Mouse (Mus musculus): ENCODE data around the gene Ccdc106. TPM values are rescaled to one million over a fixed set of nuclear protein-coding genes. Genes with fewer than 3 reads are reported as not detected.

Ccdc106 gene
- total and polyA plus RNA-seq, 3 experiments, result 0.52 to 0.81 TPM; not detected in 1

GRCm38 (mm10) chr7:5085512-5085911 lies 65.2 kb downstream of the Ccdc106 start:
- Histone ChIP-seq H3K9me3 (replicated peaks; ENCODE audit: low read length) (no peaks in the 10 kb centered on the region), H3K4me3 (replicated peaks in 1 of 3; ENCODE audit: low read depth in 2 of 3, low read length in 2 of 3, poor library complexity in 1 of 3) (no peak overlapping the region), H3K79me2 (replicated peaks; ENCODE audit: control insufficient read depth, extremely low read depth, insufficient read depth, poor library complexity, severe bottlenecking) (peaks cover 86% of the 10 kb centered on the region), H3K9ac (ENCODE audit: insufficient read depth, low read depth) (peak overlapping the region; percentile 61; the same call in 1 of the 2 replicates), H3K4me1 (ENCODE audit: control insufficient read depth in 1 of 2, insufficient read depth in 2 of 2) (peaks cover 7 to 50% of the 10 kb centered on the region in 2 experiments), H3K4me2 (ENCODE audit: insufficient read depth, low read depth, poor library complexity, severe bottlenecking) (peak overlapping the region; percentile 30), H3K27me3 (replicated peaks) (no peaks in the 10 kb centered on the region), H3K27ac (ENCODE audit: insufficient read depth, low read depth) (no peak overlapping the region), H3K36me3 (replicated peaks in 1 of 2; ENCODE audit: control insufficient read depth in 1 of 2, insufficient read depth in 1 of 2, low read length in 1 of 2) (peaks cover 44 to 64% of the 10 kb centered on the region in 2 experiments)
- TF ChIP-seq HCFC1 (IDR thresholded peaks at IDR 0.05; ENCODE audit: low read depth, low read length), result no peak
- TF ChIP-seq GABPA (IDR thresholded peaks at IDR 0.05; ENCODE audit: insufficient replicate concordance, low read depth, low read length), result no peak
- TF ChIP-seq USF2 (conservative IDR thresholded peaks at IDR 0.05; ENCODE audit: low read depth, low read length), result no peak
- no peak for TF ChIP-seq ZC3H11A (IDR thresholded peaks at IDR 0.05; ENCODE audit: low read depth, low read length)
- TF ChIP-seq RCOR1 (conservative IDR thresholded peaks at IDR 0.05; ENCODE audit: low read depth, low read length), result no peak
- TF ChIP-seq MAX (IDR thresholded peaks at IDR 0.05; ENCODE audit: low read length), result no peak
- no peak for TF ChIP-seq ETS1 (conservative IDR thresholded peaks at IDR 0.05; ENCODE audit: low read depth, low read length)
- TF ChIP-seq MAZ (IDR thresholded peaks at IDR 0.05; ENCODE audit: low read depth, low read length), result no peak
- no peak for TF ChIP-seq SIN3A (IDR thresholded peaks at IDR 0.05; ENCODE audit: low read length)
- TF ChIP-seq KAT2A (IDR thresholded peaks at IDR 0.05; ENCODE audit: insufficient replicate concordance, low read length), result no peak
- in situ Hi-C loops (cut with MboI; ENCODE audit: low pct_ligation_motif_present, low pct_unique_long_range_greater_than_20kb, low sequenced_read_pairs) (no loop called here), dilution Hi-C loops (cut with MboI; ENCODE audit: extremely low pct_ligation_motif_present, extremely low pct_unique_long_range_greater_than_20kb, low sequenced_read_pairs) (no loop called here)
- DNase-seq (ENCODE audit: extremely low read depth), result no peak

DNA sequence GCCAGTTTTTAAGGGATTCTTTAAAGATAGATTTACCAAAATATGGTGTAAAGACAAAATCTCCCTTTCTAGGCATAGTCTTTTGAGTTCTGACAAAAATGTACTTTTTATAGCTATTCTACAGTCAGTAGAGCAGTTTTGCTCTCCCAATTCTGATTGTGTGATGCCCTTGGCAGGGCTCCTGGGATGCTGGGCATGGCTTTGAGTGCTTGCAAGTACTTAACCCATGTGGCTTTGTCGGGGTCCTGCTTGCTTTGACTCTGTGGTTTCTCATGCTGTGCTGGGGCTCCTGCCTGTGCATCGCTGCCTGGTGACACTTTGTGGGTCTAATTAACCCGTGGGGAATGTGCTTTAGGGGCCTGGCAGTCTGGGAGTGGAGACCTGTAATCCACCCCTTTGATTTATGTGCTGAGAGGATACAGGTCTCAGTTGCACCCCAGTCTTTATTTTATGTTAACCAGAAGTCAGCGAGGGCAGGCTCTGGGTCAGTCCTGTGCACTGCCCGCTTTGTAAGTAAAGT lies 66.6 kb downstream of the Ccdc106 start:
- H3K27ac ChIP-seq (ENCODE audit: insufficient read depth, low read depth), result no peak overlapping the region
- H3K27me3 ChIP-seq (replicated peaks), result no peaks in the 10 kb centered on the region
- H3K9me3 ChIP-seq (replicated peaks; ENCODE audit: low read length), result no peaks in the 10 kb centered on the region
- in situ Hi-C loops (cut with MboI; ENCODE audit: low pct_ligation_motif_present, low pct_unique_long_range_greater_than_20kb, low sequenced_read_pairs), result no loop called here
- peaks cover 7 to 48% of the 10 kb centered on the region in 2 experiments for H3K4me1 ChIP-seq (ENCODE audit: control insufficient read depth in 1 of 2, insufficient read depth in 2 of 2)
- H3K4me2 ChIP-seq (ENCODE audit: insufficient read depth, low read depth, poor library complexity, severe bottlenecking), result no peak overlapping the region
- H3K9ac ChIP-seq (ENCODE audit: insufficient read depth, low read depth), result no peak overlapping the region
- dilution Hi-C loops (cut with MboI; ENCODE audit: extremely low pct_ligation_motif_present, extremely low pct_unique_long_range_greater_than_20kb, low sequenced_read_pairs), result no loop called here
- no peak overlapping the region for H3K4me3 ChIP-seq (replicated peaks in 1 of 3; ENCODE audit: low read depth in 2 of 3, low read length in 2 of 3, poor library complexity in 1 of 3)
- TF ChIP-seq E2F4 (IDR thresholded peaks at IDR 0.05; ENCODE audit: insufficient replicate concordance, low read depth, low read length), result no peak
- TF ChIP-seq POLR2A (IDR thresholded peaks at IDR 0.05; ENCODE audit: low read depth, low read length), result no peak
- TF ChIP-seq JUN (IDR thresholded peaks at IDR 0.05; ENCODE audit: insufficient read depth, low read depth, low read length), result no peak
- no peak for TF ChIP-seq RAD21 (IDR thresholded peaks at IDR 0.05; ENCODE audit: low read depth, low read length)
- no peak for TF ChIP-seq RCOR1 (conservative IDR thresholded peaks at IDR 0.05; ENCODE audit: low read depth, low read length)
- no peak for TF ChIP-seq ETS1 (conservative IDR thresholded peaks at IDR 0.05; ENCODE audit: low read depth, low read length)
- no peak for TF ChIP-seq SIN3A (IDR thresholded peaks at IDR 0.05; ENCODE audit: low read length)
- no peak for TF ChIP-seq ZC3H11A (IDR thresholded peaks at IDR 0.05; ENCODE audit: low read depth, low read length)
- no peak for TF ChIP-seq BHLHE40 (IDR thresholded peaks at IDR 0.05; ENCODE audit: low read depth, low read length)
- no peak for TF ChIP-seq POLR2AphosphoS2 (IDR thresholded peaks at IDR 0.05; ENCODE audit: low read depth, low read length)
- no peak for TF ChIP-seq CHD1 (IDR thresholded peaks at IDR 0.05; ENCODE audit: low read depth, low read length)
- TF ChIP-seq ZNF384 (IDR thresholded peaks at IDR 0.05; ENCODE audit: low read depth, low read length), result no peak
- no peak for TF ChIP-seq UBTF (IDR thresholded peaks at IDR 0.05; ENCODE audit: low read depth, low read length)
- no peak for TF ChIP-seq MXI1 (IDR thresholded peaks at IDR 0.05; ENCODE audit: low read depth, low read length)
- H3K79me2 ChIP-seq (replicated peaks; ENCODE audit: control insufficient read depth, extremely low read depth, insufficient read depth, poor library complexity, severe bottlenecking), result peaks cover 85% of the 10 kb centered on the region
- DNase-seq (ENCODE audit: extremely low read depth), result no peak
- peaks cover 57 to 77% of the 10 kb centered on the region in 2 experiments for H3K36me3 ChIP-seq (replicated peaks in 1 of 2; ENCODE audit: control insufficient read depth in 1 of 2, insufficient read depth in 1 of 2, low read length in 1 of 2)

Measured in CH12.LX (cell line).